Mouse (Mus musculus): ENCODE results near the gene Lgals2.

DNA sequence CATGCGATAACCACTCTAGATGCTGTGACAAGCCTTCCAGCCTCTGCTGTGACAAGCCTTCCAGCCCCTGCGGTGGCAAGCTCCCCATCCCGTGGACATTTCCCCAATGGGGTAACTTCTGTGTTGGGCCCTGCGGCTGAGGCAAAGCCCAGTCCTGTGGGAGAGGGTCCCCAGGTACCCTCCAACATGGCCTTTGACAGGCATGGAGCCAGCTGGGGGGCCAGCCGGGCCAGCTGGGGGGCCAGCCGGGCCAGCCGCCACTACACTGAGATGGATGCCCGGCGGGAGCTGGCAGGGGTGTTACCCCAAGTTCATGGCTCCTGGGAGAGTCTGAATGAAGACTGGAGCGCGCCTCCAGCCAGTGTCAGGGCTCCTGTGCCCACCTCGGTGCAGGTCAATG lies 5.8 kb downstream of the Lgals2 start:
- TF ChIP-seq CTCF (IDR thresholded peaks at IDR 0.05; ENCODE audit: low read depth) (no peak), EP300 (IDR thresholded peaks at IDR 0.05; ENCODE audit: low read depth) (no peak)
